Mouse (Mus musculus) lung, embryonic 14.5 days (tissue): ENCODE data around the gene Krtcap2. TPM values are rescaled to one million over a fixed set of nuclear protein-coding genes. Genes with fewer than 3 reads are reported as not detected.

Experiments
- ATAC-seq: fragments of 200-750 bp; cut with Nextera tagmentation; 2 replicates; pipeline ENCODE4 v1.8.0; 2017; ENCODE audit warnings: mild to moderate bottlenecking, moderate TSS enrichment, moderate library complexity; ENCODE audit not compliant: insufficient read depth
- DNase-seq: peaks from one replicate; pipeline ENCODE4 v3.0.0-alpha.2; 2015
- H3K27ac ChIP-seq: fragments of 300-500 bp; sonication (generic); 2 replicates; pipeline ENCODE4 v1.5.1; 2014; ENCODE audit warnings: low read depth, mild to moderate bottlenecking, moderate library complexity
- H3K27me3 ChIP-seq: fragments of 300-500 bp; sonication (generic); 2 replicates; pipeline ENCODE4 v1.6.1; 2014; ENCODE audit warnings: low read length, control low read depth; ENCODE audit not compliant: insufficient read depth
- H3K36me3 ChIP-seq: fragments of 300-500 bp; sonication (generic); 2 replicates; pipeline ENCODE4 v1.6.1; 2014; ENCODE audit warnings: control low read depth; ENCODE audit not compliant: insufficient read depth
- H3K4me1 ChIP-seq: fragments of 300-500 bp; sonication (generic); 2 replicates; pipeline ENCODE4 v1.6.1; 2014; ENCODE audit warnings: antibody characterized with exemption, control low read depth; ENCODE audit not compliant: insufficient read depth
- H3K4me2 ChIP-seq: fragments of 300-500 bp; sonication (generic); 2 replicates; pipeline ENCODE4 v1.6.1; 2014; ENCODE audit warnings: mild to moderate bottlenecking
- H3K4me3 ChIP-seq: fragments of 300-500 bp; sonication (generic); 2 replicates; pipeline ENCODE4 v1.5.1; 2014; ENCODE audit warnings: low read depth, low read length
- H3K9ac ChIP-seq: fragments of 300-500 bp; sonication (generic); 2 replicates; pipeline ENCODE4 v1.6.1; 2014
- H3K9me3 ChIP-seq: fragments of 300-500 bp; sonication (generic); 2 replicates; pipeline ENCODE4 v1.6.1; 2016; ENCODE audit warnings: low read depth, low read length, control low read depth
- CTCF ChIP-seq: IDR thresholded peaks from 2 replicates; pipeline ENCODE4 v1.5.1; 2016; ENCODE audit warnings: antibody characterized with exemption, low read depth
- WGBS: fragments of 180-500 bp; shearing (Covaris S2); extraction: QIAGEN DNeasy Blood & Tissue Kit; methylation state at CpG from one replicate; pipeline ENCODE4 v1.1.7; 2014; 5-methylcytosine and 5-hydroxymethylcytosine counted together
- polyA plus RNA-seq: library from polyadenylated mRNA; unstranded; fragments of >200 nt; fragmentation: Nextera tagmentation; extraction: Ambion mirVana; gene quantifications from 2 replicates; pipeline ENCODE4 v1.2.1, GENCODE M21; 2014

Krtcap2 gene
- polyA plus RNA-seq, 1 experiment from 2014 or later = 293 TPM

GRCm38 (mm10) chr3:89237682-89238081, 8.1 kb upstream of the Krtcap2 start:
- no peaks in the 10 kb centered on the region for H3K9me3 ChIP-seq
- H3K9ac ChIP-seq = no peak overlapping the region
- no peak for TF ChIP-seq CTCF
- H3K4me1 ChIP-seq = peaks cover 11% of the 10 kb centered on the region
- ATAC-seq (no peak), DNase-seq (no peak)
- 0 out of 2 replicates have a peak, but pooled peaks cover 3% of the 10 kb centered on the region for H3K36me3 ChIP-seq
- H3K27ac ChIP-seq = no peak overlapping the region
- no peak overlapping the region for H3K4me2 ChIP-seq
- no peaks in the 10 kb centered on the region for H3K27me3 ChIP-seq
- 92% methylated on average over 21 of the region's 21 CpGs for WGBS
- H3K4me3 ChIP-seq = no peak overlapping the region

GRCm38 (mm10) chr3:89238494-89238893, 7.3 kb upstream of the Krtcap2 start:
- WGBS = 57% methylated on average over 11 of the region's 12 CpGs
- 0 out of 2 replicates have a peak, but pooled peaks cover 3% of the 10 kb centered on the region for H3K36me3 ChIP-seq

GRCm38 (mm10) chr3:89242331-89242895, 3.4 kb upstream of the Krtcap2 start:
- H3K4me2 ChIP-seq = no peak overlapping the region
- DNase-seq (peak; percentile 70), ATAC-seq (no peak)
- no peak overlapping the region for H3K4me3 ChIP-seq
- no peaks in the 10 kb centered on the region for H3K36me3 ChIP-seq
- H3K9ac ChIP-seq = no peak overlapping the region
- 75% methylated on average over 9 of the region's 9 CpGs for WGBS
- H3K4me1 ChIP-seq = peaks cover 3% of the 10 kb centered on the region
- peak; percentile 73 for TF ChIP-seq CTCF
- H3K27ac ChIP-seq = no peak overlapping the region
- no peaks in the 10 kb centered on the region for H3K9me3 ChIP-seq
- H3K27me3 ChIP-seq = peaks cover 15% of the 10 kb centered on the region; the same call in 1 of the 2 replicates

More at GRCm38 (mm10) chr3:89238494-89238893, 7.3 kb upstream of the Krtcap2 start:
- ATAC-seq (no peak), DNase-seq (no peak)
- TF ChIP-seq CTCF = no peak
- H3K9ac ChIP-seq = no peak overlapping the region
- no peak overlapping the region for H3K27ac ChIP-seq
- no peak overlapping the region for H3K4me3 ChIP-seq
- H3K4me1 ChIP-seq = peaks cover 4% of the 10 kb centered on the region
- no peaks in the 10 kb centered on the region for H3K9me3 ChIP-seq
- 0 out of 2 replicates have a peak, but pooled peaks cover under 1% of the 10 kb centered on the region for H3K27me3 ChIP-seq
- H3K4me2 ChIP-seq = no peak overlapping the region

GRCm38 (mm10) chr3:89243609-89244008, 2.2 kb upstream of the Krtcap2 start:
- peak; percentile 75 for DNase-seq
- Histone ChIP-seq H3K9me3 (no peaks in the 10 kb centered on the region), H3K4me1 (peaks cover 6% of the 10 kb centered on the region), H3K4me3 (peak overlapping the region; percentile 78), H3K4me2 (peak overlapping the region; percentile 88), H3K9ac (no peak overlapping the region), H3K27me3 (peaks cover 15% of the 10 kb centered on the region; the same call in 1 of the 2 replicates), H3K27ac (no peak overlapping the region), H3K36me3 (peaks cover 8% of the 10 kb centered on the region)
- peak; percentile 68 for TF ChIP-seq CTCF
- 9% methylated on average over 14 of the region's 14 CpGs for WGBS
- ATAC-seq = peak; percentile 33

GRCm38 (mm10) chr3:89244158-89244981, 1.4 kb upstream of the Krtcap2 start:
- WGBS = 13% methylated on average over 25 of the region's 25 CpGs
- TF ChIP-seq CTCF = peak; percentile 25; the same call in 1 of the 2 replicates
- DNase-seq = peak; percentile 36

GRCm38 (mm10) chr3:89244982-89245687, 631 bp upstream of the Krtcap2 start:
- Histone ChIP-seq H3K4me1 (peaks cover 6% of the 10 kb centered on the region), H3K27ac (peak overlapping the region; percentile 36; the same call in 1 of the 2 replicates), H3K36me3 (peaks cover 12% of the 10 kb centered on the region), H3K9me3 (no peaks in the 10 kb centered on the region), H3K4me3 (peak overlapping the region; percentile 78), H3K27me3 (peaks cover 15% of the 10 kb centered on the region; the same call in 1 of the 2 replicates), H3K4me2 (peak overlapping the region; percentile 88), H3K9ac (peak overlapping the region; percentile 13)
- under 1% methylated on average over 17 of the region's 26 CpGs for WGBS
- DNase-seq (peak; percentile 52), ATAC-seq (no peak)
- TF ChIP-seq CTCF = no peak

More at GRCm38 (mm10) chr3:89244158-89244981, 1.4 kb upstream of the Krtcap2 start:
- Histone ChIP-seq H3K36me3 (peaks cover 12% of the 10 kb centered on the region), H3K4me2 (peak overlapping the region; percentile 88), H3K9me3 (no peaks in the 10 kb centered on the region), H3K9ac (peak overlapping the region; percentile 1; the same call in 1 of the 2 replicates), H3K27me3 (peaks cover 15% of the 10 kb centered on the region; the same call in 1 of the 2 replicates), H3K27ac (peak overlapping the region; percentile 42; the same call in 1 of the 2 replicates), H3K4me3 (peak overlapping the region; percentile 78), H3K4me1 (peaks cover 6% of the 10 kb centered on the region)
- peak; percentile 25; the same call in 1 of the 2 replicates for ATAC-seq
